Mouse (Mus musculus): ENCODE measurements around the gene Prrg2.
"Not testable (repeated sequence)": the region's sequence is repeated elsewhere in the genome, so short reads cannot be mapped to it uniquely, and the experiment has no call there.

Prrg2 gene

DNA sequence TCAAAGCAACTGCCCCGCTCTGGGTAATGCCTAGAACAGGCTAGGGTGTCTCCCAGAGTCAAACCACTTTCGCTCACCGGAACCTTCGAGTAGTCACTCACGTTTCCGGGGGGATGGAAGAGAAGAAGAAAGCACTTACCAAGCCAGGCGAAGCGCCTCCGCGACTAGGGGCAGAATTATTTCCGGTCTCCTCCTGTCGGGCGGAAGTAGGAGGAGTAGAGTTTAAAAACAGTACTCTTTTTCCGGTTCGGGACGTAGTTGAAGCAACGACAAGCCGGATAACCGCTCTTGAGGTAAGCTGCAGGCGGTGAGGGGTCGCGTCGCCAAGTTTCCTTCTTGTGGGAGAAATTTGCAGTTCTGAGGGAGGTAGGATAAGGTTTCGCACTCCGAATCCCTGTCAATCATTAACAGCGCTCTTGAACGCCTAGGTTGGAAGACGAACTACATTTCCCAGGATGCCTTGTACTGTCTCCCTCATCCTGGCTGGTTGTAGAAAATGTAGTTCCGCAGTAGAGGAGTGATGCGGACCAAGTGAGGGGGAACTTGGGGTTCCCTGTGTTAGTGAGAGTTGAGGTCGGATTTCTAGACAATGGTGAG lies at the start of gene Prrg2, which contains the start of gene Nosip:
Gene Prrg2 (minus strand): TSS at position 439 of the 597 bp plus-strand sequence.
Gene Nosip (plus strand): TSS at position 191 of the 597 bp plus-strand sequence.
- peak; percentile 98 for DNase-seq

DNA sequence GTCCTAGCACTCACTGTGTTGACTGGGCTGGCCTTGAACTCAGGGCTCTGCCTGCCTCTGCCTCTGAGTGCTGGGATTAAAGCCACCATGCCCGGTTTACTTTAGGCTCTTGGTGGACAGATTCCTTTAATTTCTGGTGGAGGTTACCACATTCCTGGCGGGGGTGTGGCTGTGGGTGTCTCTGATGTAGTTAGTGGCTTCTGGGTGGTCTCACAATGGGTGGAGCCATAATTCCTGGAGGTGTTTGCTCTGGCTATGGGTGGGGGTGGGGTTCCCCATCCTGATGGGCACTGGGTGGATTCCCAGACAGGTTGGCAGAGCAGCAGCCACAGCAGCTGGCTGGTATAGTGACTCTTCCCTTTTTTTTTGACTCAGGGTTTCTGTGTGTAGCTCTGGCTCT lies 49.5 kb upstream of the Prrg2 start:
- DNase-seq = no peak

DNA sequence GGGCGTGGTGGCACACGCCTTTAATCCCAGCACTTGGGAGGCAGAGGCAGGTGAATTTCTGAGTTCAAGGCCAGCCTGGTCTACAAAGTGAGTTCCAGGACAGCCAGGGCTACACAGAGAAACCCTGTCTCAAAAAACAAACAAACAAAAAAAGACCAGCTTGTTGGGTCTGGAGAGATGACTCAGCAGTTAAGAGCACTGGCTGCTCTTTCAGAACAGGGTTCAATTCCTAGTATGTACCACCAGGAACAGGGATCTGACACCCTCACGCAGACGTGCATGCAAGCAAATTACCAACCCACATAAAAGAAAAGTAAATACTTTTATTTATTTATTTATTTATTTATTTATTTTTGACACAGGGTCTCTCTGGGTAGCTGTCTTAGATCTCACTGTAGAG lies 47.6 kb upstream of the Prrg2 start:
- DNase-seq = not testable (repeated sequence)

DNA sequence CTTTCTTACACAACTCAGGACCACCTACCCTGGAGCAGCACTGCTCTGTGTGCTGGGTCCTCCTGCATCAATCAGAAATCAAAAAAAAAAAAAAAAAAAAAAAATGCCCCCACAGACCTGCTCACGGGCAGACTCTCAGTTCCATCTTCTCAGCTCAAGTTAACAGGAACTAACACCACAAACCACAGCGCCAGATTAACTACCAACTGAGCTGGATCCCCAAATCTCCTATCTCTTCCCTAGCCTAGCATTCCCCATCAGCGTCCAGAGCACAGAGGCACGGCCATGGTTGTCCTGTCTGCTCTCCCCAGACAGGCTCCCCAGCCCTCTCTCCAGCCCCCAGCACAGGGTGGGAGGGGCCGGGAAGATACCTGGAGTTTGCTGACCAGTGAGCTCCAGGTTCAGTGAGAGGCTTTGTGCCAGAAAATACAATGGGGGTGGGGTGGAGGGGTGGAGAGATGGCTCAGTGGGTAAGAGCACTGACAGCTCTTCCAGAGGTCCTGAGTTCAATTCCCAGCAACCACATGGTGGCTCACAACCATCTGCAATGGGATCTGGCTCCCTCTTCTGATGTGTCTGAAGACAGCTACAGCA lies 44.7 kb upstream of the Prrg2 start:
- no peak for DNase-seq

DNA sequence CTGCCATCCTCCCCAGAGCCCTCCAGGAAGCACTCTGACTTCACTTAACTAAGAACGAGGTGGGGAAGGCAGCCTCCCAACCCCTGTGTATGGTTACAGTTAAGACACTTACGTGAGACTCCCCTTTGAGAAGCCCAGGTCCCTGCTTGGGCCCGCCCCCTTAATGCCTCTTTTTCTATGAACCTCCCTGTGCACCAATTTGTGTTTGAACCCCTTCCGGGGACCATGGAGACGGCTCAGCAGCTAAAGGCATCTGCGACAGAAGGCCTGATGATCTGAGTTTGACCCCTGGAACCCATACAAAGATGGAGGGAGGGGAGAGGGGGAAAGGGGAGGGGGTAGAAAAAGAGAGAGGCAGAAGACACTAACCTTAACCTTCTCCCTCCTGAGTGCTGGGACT lies 44.0 kb upstream of the Prrg2 start:
- no peak for DNase-seq

DNA sequence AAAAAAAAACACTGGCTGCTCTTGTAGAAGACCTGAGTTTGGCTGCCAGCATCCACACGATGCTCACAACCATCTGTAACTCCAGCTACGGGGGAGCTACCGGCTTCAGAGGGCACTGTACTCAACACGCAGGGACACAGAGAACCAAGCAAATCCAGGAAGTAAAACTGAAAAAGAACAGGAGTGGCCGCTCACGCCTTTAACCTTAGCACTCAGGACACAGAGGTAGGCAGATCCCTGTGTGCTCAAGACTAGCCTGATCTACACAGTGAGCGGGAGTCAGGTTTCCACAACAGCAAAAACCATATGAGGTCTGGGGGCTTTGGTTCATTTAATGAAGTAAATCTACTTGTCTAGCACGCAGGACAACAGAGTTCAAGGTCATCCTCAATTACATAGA lies 43.0 kb upstream of the Prrg2 start:
- DNase-seq = no peak

DNA sequence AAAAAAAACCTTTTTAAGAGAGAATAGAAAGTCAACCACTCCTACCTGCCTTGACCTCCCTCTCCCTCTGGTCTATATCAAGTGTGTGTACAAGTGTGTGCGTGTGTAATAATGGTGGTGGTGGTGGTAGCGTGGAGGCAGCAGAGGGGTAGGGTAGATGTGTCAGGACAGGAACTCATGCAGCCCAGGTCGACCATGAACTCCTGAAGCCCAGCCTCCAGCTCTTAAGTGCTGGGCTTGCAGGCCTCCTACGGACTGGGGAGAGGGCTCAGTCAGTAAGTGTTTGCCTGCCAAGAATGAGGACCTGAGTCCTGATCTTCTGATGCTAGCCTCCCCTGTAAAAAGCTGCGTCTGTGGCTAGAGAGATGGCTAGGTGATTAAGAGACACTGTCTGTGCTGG lies 42.5 kb upstream of the Prrg2 start:
- DNase-seq = no peak

DNA sequence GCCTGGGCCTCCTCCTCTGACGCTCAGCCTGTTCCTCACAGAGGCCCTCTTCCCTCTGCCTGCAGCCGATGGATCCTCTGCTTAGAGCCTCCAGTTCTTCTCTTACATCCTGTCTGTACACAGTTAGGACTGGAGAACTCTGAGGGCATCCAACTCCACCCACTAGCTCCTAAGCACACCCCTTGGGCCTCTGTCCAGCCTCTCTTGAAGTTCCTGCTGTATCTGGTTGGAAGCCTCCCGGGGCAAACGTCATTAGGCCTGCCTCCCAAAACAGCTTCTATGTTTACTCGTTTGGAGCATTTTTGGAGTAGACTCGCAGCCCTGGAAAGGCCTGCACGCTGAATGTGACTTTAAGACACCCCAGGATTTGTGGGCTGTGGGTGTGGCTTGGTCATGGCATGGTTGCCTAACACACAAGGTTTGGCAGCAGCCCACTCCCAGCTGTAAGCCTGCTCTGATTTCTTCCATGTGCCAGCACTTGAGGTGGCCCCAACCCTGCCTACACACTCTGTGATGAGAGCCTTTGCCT lies 41.2 kb upstream of the Prrg2 start, which contains the start of gene Fcgrt:
Gene Fcgrt (minus strand): TSS at position 200 of the 529 bp plus-strand sequence.
- DNase-seq = peak; percentile 98

DNA sequence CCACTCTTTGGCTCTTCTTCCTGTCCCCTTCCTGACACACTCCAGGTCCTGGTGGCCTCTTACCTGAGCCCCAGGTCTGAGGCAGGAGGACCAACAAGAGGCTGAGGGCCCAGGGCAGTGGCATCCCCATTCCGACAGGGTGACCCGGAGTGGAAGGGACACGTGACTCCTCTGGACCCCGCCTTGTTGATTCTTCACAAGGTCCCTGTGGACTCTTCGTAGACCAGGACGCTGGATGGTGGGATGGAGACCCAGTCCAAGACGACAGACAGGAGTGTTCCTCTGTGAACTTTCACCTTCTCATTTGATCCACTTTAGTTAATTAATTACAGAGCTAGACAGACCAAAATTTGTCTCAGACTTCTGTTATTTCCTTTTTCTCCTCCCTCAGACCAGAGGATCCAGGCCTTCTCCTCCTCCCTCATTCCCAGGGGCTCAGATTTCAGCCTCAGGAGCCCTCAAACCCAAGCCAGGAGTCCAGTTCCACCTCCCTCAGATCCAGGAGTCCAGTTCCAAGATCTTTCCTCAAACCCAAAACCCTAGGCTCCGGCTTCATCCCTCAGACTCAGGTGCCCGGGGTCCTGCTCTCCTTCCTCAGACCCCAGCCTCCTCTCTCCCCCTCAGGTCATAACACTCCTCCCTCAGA lies 40.6 kb upstream of the Prrg2 start:
- DNase-seq = peak; percentile 74

DNA sequence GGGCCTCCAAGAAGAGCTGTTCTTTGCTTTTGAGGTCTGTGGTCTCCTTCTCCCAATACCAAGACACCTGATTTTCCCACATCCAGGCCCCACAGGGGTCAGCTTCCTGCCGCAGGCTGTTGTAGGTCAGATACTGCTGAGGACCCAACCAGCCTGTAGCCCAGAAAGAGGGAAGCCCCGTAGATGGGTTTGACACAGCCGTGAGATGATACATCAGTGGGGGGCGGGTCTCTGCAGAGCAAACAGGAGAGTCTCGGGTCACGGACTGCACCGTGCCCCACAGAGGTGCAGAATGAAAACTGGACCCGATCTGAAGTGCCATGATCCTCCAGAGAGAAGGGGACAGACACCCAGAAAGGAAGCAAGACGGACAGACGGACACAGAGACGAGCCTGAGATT lies 40.0 kb upstream of the Prrg2 start:
- DNase-seq = no peak

DNA sequence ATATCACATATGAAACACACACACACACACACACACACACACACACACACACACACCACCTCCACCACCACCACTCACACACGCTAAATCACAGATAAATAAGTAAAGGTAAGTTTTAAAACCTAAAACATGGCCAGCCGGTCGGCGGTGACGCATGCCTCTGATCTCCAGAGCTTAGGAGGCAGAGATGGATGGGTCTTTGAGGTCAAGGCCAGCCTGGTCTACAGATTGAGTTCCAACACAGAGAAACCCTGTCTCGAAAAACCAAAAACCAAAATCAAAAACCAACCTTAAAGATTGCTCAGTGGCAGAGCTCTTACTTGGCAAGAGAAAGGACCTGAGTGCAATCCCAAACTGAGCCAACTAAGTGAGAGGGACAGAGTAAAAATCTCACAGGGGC lies 37.6 kb upstream of the Prrg2 start:
- DNase-seq = no peak

DNA sequence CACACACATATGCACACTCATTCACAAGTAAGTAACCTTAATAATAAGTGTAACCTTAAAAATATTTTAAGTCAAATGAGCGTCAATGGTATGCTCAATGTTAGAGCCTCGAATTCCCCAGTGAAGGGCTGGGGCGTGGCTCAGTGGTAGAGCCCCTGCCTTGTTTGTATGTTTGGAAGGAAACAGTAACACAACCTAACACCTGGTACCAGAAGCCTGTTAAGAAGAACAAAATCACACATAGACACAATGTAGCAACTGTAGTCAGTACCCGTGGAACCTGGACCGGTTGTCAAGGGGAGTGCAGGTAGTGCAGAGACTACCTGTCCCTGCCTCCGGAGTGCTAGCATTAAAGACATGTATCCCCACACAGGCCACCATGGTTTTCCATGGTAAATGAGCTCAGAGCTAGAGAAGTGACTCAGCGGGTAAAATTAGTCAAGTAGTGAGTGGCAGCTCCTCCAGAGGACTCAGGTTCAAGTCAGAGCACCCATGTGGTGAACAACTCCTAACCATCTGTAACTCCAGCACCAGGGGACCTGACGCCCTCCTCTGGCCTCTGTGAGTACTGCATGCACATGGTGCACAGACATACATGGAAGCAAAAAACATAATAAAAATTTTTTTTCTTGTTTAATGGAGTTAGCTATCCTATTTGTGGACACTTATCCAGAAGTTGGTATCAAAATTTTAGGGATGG lies 36.2 kb upstream of the Prrg2 start:
- no peak for DNase-seq

DNA sequence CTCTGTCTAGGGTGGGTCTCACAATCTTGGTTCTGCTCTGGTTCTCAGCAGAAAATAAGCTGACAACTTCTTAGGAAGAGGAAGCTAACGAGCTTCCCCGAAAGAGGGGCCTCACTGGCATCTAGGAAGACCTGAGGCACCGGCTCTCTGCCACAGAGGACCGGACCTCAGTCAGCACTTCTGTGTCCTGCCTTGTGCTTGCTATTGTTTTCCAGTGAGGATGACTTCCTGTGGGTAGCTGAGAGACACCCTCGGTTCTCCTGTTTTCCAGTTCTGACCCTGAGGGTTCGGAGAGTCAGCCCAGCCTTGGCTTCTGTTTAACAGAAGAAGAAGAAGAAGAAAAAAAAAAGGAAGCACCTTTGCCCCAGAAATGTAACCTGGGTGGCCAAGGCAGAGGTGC lies 35.0 kb upstream of the Prrg2 start:
- DNase-seq = peak; percentile 56

DNA sequence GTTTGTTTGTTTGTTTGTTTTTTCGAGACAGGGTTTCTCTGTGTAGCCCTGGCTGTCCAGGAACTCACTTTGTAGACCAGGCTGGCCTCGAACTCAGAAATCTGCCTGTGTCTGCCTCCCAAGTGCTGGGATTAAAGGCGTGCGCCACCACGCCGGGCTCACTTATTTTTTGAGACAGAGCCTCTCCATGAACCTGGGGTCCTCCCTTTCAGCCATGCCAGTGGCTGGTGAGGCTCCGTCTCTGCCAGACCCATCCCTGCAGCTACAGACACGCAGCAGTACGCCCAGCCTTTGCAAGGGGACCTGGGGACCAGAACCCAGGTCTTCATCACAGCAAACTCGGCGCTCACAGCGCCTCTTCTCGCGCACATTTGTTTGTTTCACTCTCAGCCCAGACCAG lies 33.5 kb upstream of the Prrg2 start:
- not testable (repeated sequence) for DNase-seq

DNA sequence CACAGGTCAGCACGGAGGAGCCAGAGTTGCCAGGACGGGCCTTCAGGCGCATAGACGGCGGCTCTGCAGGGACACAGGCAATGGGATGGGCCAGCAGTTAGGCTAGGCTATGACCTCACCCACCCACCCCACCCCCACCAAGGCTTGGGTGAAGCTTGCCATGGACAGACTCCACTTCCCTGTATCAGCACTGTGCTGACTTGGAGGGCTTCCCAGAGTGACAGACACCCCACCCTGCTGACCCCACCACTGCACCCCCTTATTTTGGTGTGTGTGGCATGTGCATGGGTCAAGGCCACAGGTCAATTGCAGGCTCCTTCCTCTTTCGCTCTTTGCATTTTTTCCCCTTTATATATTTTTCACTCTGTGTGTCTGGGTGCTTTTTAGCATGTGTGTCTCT lies 32.9 kb upstream of the Prrg2 start:
- DNase-seq = no peak

DNA sequence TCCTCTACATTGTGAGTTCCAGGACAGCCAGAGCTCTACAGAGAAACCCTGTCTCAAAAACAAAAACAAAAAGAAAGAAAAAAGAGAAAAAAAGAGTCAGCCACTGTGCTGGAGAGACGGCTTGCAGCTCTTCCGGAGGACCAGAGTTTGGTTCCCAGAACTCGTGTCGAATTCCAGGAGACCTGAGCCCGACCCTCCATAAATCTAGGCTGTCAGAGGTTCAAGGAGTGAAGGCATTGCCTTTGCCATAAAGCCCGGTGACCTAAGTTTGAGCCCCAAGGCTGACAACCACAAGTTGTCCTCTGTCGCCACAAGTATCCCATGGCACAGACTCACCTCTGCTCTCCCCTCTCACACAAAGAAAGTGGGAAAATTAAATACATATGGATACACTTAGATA lies 31.6 kb upstream of the Prrg2 start:
- no peak for DNase-seq

DNA sequence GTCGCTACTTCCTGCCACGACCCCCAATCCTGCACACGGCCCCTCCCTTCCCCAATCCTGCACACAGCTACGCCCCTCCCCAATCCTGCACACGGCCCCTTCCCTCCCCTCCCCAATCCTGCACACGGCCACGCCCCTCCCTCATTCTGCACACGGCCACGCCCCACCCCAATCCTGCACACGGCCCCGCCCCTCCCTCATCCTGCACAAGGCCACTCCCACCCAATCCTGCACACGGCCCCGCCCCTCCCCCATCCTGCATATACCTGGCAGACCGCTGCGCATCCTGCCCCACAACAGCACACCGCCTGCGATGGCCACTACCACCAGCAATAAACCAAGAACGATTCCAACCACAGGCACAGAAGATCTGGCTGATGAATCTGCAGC lies 31.0 kb upstream of the Prrg2 start:
- DNase-seq = no peak

DNA sequence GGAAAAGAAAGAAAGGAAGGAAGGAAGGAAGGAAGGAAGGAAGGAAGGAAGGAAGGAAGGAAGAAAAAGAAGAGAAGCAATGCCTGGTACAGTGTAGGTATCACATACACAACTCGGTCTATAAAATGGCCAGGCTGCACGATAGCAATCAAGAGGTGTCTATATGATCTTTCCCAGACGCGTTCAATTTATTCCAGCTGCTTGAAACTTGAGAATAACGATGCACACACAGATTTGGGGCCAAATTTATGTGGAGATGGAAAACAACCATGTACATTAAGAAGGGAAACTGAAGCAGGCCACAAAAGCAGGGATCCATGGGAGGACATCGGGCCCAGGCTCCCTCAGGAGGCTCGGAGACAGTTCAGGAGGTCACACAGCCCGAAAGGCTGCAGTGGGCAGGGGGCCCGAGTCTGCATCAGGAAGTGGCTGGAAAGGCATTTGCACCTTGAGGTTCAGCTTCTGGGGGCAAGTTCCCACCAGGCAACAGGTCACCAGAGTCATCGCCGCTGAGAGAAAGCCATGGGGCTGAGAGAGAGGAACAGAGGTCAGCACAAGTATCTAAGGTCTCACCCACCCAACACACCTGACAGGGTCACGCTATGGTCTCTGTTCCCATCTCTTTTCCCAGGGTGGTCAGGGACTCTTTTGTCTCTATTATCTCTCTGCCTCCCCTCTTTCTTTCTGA lies 30.5 kb upstream of the Prrg2 start:
- DNase-seq = no peak

DNA sequence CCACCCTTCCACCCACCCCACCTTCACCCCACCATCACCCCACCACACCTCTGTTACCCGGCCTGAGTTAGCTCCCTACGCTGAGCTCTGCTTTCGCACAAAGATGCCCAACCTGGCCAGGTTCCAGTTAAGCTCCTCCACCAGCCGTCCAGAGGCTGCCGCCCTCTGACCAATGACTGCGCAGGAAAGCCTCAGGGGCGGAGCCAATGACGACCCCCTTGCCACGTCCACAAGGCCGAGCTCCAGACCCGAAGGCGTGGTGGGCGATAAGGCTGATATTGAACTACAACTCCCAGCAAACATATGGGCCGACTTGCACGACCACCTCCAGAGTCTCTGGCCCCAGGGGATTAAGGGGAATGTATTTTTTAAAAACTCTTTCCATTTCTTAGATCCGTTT lies 29.6 kb upstream of the Prrg2 start, which contains the start of gene Rcn3:
Gene Rcn3 (minus strand): TSS at position 174 of the 400 bp plus-strand sequence.
- DNase-seq = peak; percentile 56

DNA sequence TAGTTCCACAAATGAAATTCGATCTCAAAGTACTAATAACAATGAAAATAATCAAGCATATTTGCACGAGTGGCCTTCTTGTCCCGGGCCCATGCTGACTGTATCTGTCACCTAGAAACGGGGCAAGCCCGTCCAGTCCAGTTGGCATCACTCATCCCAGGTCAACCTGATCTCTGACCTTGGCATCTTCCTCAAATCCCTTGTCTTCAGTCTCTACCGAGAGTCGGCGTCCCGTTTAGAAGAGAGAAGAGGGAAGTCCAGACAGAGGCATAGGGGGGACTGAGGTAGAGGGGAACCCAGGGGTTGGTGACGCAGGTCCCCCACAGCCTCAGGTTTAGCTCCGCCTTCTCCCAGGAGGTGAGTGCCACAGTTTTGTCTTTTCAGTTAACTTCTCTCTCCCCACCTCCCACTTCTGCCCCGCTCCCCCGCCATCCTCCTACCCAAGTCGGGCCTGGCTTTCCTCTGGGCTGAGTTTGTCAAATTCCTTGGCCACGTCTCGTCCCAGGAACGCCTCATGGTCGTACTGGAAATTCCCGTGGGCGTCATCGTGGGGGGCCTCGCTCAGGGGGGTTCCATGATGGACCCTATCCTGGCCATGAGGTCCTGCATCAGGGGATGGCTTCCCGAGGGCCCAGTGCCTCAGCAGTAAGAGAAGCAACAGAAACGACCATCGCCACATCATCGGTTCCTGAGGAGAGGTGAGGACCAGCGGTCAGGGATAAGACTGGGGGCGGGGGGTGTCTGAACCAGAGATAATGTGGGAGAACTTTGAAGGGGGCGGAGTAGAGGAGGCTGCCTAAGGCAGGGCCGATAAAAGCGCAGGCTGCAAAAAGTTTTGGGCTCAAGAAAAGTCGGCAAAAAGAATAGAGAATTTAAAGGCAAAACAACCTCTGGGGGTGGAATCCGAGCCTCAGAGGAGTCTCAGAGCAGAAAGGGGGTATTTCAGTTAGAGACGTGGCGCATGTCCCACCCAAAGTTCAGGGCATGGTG lies 28.8 kb upstream of the Prrg2 start:
- DNase-seq = no peak

DNA sequence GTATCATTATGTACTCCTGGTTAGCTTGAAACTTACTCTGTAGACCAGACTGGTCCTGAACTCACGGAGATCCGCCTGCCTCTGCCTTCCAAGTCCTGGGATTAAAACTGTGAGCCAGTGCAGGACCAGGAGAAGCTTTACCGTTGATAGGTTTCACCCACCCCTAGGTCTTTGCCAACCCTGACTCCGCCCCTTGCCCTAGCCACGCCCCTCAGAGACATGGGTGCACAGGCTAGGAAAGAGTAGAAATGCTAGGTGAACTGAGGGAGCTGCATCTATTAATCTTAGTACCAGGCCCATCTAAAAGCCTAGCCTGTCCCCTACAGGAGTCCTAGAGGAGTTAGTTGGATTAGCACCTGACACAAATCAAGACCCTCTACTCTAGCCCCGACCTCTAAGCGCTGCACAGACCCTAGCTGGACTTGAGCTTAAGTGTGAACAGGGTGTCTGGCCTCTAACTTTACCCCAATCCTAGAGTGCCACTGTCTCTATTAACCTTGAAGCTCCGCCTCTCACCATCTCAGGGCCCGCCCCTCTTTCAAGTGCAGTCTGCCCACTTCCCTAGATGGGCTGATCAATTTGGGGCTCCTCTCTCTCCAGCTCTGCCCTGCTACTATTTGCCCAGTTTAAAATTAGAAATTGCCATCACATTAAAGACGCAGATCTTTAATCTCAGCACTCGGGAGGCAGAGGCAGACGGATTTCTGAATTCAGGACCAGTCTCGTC lies 27.9 kb upstream of the Prrg2 start:
- DNase-seq = no peak

All from kidney, adult 9 months (tissue).